Mouse (Mus musculus) adipocyte (in vitro differentiated cells): ENCODE results near the gene Smim10l1.

Experiments used
- DNase-seq: peaks from one replicate; pipeline ENCODE4 v3.0.0-alpha.2; 2016; ENCODE audit warnings: low spot score

Gene Smim10l1

DNA sequence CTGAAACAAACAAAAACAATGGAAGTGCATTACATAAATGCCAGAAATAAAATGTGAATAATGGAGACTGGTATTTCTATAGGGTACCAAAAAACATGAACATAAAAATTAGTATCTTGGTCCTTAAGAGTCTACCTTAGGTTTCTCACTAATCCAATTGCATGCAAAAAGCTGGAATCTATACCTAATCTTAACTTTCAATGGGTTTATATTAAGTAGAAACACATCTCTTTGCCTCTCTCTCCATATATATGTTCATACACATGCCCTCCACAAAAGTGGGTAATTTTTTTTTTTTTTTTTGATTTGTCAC is at the start of gene Smim10l1:
Gene Smim10l1 (plus strand): TSS at position 301 of the 313 bp plus-strand sequence.
- no peak for DNase-seq

DNA sequence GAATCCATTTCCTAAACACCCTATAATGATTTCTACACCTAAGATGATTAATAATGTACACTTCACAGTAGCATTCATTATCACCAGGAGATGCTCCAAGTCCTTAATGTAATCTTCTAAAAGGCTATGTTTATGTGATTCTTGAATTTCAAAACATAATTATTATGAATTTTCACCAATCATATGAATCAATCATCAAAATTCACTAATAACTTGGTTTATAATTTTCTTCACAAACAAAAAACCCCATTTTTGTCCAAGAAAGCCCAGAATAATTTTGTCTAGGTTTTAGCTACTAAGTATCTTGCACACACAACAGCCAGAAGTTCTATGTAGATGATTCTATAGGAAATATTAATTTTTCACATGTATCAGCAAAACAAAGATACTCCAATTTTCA is 49.0 kb upstream of the Smim10l1 start, which contains the start of gene Tas2r140:
Gene Tas2r140 (minus strand): TSS at position 101 of the 400 bp plus-strand sequence.
- no peak for DNase-seq

GRCm38 (mm10) chr6:133092226-133092625 is 12.5 kb upstream of the Smim10l1 start:
- DNase-seq, result no peak

GRCm38 (mm10) chr6:133102430-133102829 is 2.3 kb upstream of the Smim10l1 start:
- peak; percentile 62 for DNase-seq

- peak; percentile 98 for DNase-seq
Observed at GRCm38 (mm10) chr6:133104922-133105859, 482 bp downstream of the Smim10l1 start.
